Mouse (Mus musculus) heart, embryonic 11.5 days (tissue): ENCODE data around the gene 1700010I14Rik. TPM values are rescaled to one million over a fixed set of nuclear protein-coding genes. Genes with fewer than 3 reads are reported as not detected.

Source experiments
- ATAC-seq: fragments of 200-750 bp; cut with Nextera tagmentation; replicated peaks from 2 replicates; pipeline ENCODE4 v1.8.0; 2017; ENCODE audit warnings: moderate library complexity; ENCODE audit not compliant: insufficient number of reproducible peaks, low FRiP score, low TSS enrichment
- H3K27ac ChIP-seq: fragments of 300-500 bp; sonication (generic); 2 replicates; pipeline ENCODE4 v1.5.1; 2014; ENCODE audit warnings: mild to moderate bottlenecking, low read depth, low read length
- H3K27me3 ChIP-seq: fragments of 300-500 bp; sonication (generic); 2 replicates; pipeline ENCODE4 v1.6.1; 2014; ENCODE audit warnings: mild to moderate bottlenecking, low read length, mixed read lengths; ENCODE audit not compliant: control insufficient read depth, insufficient read depth
- H3K36me3 ChIP-seq: fragments of 300-500 bp; sonication (generic); 2 replicates; pipeline ENCODE4 v1.6.1; 2014; ENCODE audit warnings: mild to moderate bottlenecking, low read length, moderate library complexity, mixed read lengths; ENCODE audit not compliant: control insufficient read depth, insufficient read depth
- H3K4me1 ChIP-seq: fragments of 300-500 bp; sonication (generic); 2 replicates; pipeline ENCODE4 v1.6.1; 2014; ENCODE audit warnings: low read length; ENCODE audit not compliant: control insufficient read depth, insufficient read depth
- H3K4me2 ChIP-seq: fragments of 300-500 bp; sonication (generic); 2 replicates; pipeline ENCODE4 v1.6.1; 2014; ENCODE audit warnings: mild to moderate bottlenecking, moderate library complexity
- H3K4me3 ChIP-seq: fragments of 300-500 bp; sonication (generic); 2 replicates; pipeline ENCODE4 v1.5.1; 2014; ENCODE audit warnings: low read depth, low read length
- H3K9ac ChIP-seq: fragments of 300-500 bp; sonication (generic); 2 replicates; pipeline ENCODE4 v1.6.1; 2014; ENCODE audit warnings: mild to moderate bottlenecking, low read depth, low read length, moderate library complexity
- H3K9me3 ChIP-seq: fragments of 300-500 bp; sonication (generic); replicated peaks from 2 replicates; pipeline ENCODE4 v1.6.1; 2016; ENCODE audit warnings: low read length; ENCODE audit not compliant: control insufficient read depth
- WGBS: fragments of 180-500 bp; shearing (Covaris S2); extraction: QIAGEN DNeasy Blood & Tissue Kit; methylation state at CpG from one replicate; pipeline ENCODE4 v1.1.7; 2014; ENCODE audit not compliant: insufficient replicate concordance; 5-methylcytosine and 5-hydroxymethylcytosine counted together
- polyA plus RNA-seq: library from polyadenylated mRNA; unstranded; fragments of >200 nt; fragmentation: Nextera tagmentation; extraction: Ambion mirVana; gene quantifications from 2 replicates; pipeline ENCODE4 v1.2.1, GENCODE M21; 2014

Gene 1700010I14Rik
- polyA plus RNA-seq = 0.41 and 0.73 TPM in 2 replicates

DNA sequence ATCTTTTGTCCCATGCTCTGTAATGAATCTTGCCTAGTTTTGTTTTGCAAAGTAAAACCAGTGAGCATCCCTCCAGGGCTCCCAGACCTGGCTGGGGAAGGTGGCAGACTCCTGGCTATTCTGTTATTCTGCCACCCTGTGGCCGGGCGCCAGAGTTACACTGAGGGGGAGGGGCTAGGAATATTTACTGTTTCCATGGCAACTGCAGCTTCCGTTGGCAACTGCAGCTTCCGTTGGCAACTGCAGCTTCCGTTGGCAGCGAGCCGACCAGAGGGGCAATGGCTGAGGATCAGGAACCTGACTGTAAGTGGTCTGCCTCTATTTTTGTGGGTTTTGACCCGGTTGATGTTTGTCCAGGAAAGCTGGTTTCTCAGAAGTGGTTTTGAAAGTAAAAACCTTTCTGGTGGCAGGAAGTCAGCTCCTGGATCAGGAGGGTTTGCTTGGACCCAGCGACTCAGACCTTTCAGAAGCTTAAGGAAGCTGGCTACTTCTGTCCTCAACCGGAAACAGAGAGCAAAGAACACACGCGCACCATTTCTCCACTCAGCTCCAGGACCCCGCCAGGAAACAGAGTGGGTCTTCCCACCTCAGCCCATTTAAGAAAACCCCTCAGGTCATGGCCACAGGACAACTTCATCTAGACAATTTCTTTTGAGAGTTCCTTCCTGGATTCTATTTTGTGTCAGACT lies at the start of gene 1700010I14Rik:
Gene 1700010I14Rik (plus strand): TSS at position 215 of the 689 bp plus-strand sequence.
- Histone ChIP-seq H3K4me3 (peak within 1 kb of the TSS; percentile 37), H3K4me1 (no peaks in the 10 kb centered on the region), H3K9me3 (no peaks in the 10 kb centered on the region), H3K27me3 (no peaks in the 10 kb centered on the region), H3K4me2 (peak within 1 kb of the TSS; percentile 62), H3K27ac (peak within 1 kb of the TSS; percentile 41; the same call in 1 of the 2 replicates), H3K9ac (0 out of 2 replicates have a peak within 1 kb of the TSS, but pooled peaks have one; percentile 16), H3K36me3 (no peaks in the 10 kb centered on the region)
- 3% methylated on average over 13 of the region's 13 CpGs for WGBS
- peak; percentile 36 for ATAC-seq

DNA sequence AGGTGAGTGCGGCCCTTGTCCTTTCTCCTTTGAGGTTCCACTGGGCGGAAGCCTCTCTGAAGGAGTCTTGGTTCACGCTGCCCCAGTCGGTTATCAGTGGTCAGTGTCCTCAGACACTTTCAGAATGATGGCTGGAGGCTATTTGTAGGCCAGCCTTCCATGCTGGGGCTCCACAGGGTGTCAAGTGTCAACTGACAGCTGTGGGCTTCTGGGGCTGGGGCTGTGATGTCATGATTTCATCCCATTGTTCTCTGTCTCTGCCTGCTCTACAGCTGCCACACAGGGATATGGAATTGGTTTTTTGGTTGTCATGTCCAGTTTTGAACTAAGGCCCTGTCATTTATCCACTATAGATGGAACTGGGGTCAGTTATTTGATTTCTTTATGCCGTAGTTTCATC lies 36.5 kb upstream of the 1700010I14Rik start:
- H3K27me3 ChIP-seq = no peaks in the 10 kb centered on the region
- H3K36me3 ChIP-seq = no peaks in the 10 kb centered on the region
- no peak overlapping the region for H3K4me3 ChIP-seq
- 52% methylated on average over 5 of the region's 5 CpGs for WGBS
- H3K9ac ChIP-seq = no peak overlapping the region
- no peak overlapping the region for H3K4me2 ChIP-seq
- no peaks in the 10 kb centered on the region for H3K9me3 ChIP-seq
- no peak for ATAC-seq
- H3K4me1 ChIP-seq = 0 out of 2 replicates have a peak, but pooled peaks cover 4% of the 10 kb centered on the region
- no peak overlapping the region for H3K27ac ChIP-seq

DNA sequence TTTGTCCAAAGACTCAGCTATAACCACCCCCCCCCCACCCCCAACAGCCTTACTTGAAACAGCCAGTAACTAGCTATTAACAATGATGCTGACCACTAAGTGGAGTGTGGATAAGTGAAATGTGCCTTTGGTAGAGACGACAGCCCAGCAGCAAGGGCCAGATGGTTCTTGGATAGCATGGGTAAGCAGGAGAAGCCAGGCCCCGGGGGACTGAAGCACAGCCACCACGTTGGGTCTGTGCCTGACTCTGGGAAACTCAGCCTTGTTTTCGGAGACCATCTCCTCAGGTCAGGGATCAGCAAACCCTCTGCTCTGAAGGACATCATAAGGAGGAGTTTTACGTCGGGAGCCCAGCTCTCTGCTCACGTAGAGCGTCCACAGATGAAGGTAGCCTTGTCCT lies 35.2 kb upstream of the 1700010I14Rik start:
- Histone ChIP-seq H3K9ac (no peak overlapping the region), H3K4me2 (no peak overlapping the region), H3K27me3 (no peaks in the 10 kb centered on the region), H3K4me3 (no peak overlapping the region), H3K9me3 (no peaks in the 10 kb centered on the region), H3K4me1 (0 out of 2 replicates have a peak, but pooled peaks cover 5% of the 10 kb centered on the region), H3K36me3 (no peaks in the 10 kb centered on the region), H3K27ac (no peak overlapping the region)
- WGBS = 88% methylated on average over 8 of the region's 8 CpGs
- ATAC-seq = no peak

DNA sequence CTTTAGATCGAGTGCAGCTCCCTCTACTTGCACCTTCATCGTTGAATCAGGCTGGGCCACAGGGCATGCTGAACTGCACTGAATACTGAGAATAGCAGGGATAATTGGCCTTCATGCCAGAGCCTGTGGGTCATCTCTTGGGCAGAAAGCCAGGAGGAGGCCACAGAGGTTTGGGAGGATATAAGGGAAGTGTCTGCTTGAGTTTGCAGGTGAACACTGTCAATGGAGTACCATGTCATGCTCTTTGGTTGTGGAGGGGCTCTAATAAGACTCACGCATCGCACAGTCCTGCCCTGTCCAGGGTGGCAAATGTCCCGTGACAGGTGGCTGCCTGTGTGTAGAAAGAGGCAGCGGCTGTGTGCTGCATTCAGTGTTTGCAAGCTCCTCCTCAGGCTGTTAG lies 30.0 kb upstream of the 1700010I14Rik start:
- ATAC-seq = no peak
- 73% methylated on average over 6 of the region's 6 CpGs for WGBS
- Histone ChIP-seq H3K36me3 (no peaks in the 10 kb centered on the region), H3K27me3 (no peaks in the 10 kb centered on the region), H3K4me2 (no peak overlapping the region), H3K4me3 (no peak overlapping the region), H3K4me1 (0 out of 2 replicates have a peak, but pooled peaks cover 3% of the 10 kb centered on the region), H3K27ac (no peak overlapping the region), H3K9ac (no peak overlapping the region), H3K9me3 (no peaks in the 10 kb centered on the region)

DNA sequence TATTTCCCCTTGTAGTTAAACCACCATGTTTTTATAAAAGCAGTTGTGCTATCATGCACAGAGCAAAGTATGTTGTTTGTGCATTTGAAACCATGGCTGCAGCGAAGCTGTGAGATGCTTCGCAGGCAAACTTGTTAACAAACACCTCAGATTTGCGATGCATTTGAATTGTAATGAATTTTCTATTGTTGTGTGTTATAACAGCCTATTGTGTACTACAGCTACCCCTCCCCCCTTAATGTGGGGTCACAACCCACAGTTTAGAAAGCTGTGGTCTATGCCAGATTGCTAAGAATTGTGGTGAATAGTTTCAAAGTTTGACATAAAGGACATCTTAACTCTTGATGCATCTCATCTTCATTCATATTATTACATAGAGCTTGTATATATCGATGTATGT lies 27.7 kb upstream of the 1700010I14Rik start:
- Histone ChIP-seq H3K4me1 (0 out of 2 replicates have a peak, but pooled peaks cover 3% of the 10 kb centered on the region), H3K9me3 (no peaks in the 10 kb centered on the region), H3K4me3 (no peak overlapping the region), H3K9ac (no peak overlapping the region), H3K27ac (no peak overlapping the region), H3K4me2 (no peak overlapping the region), H3K36me3 (no peaks in the 10 kb centered on the region), H3K27me3 (no peaks in the 10 kb centered on the region)
- ATAC-seq = no peak
- 88% methylated on average over 4 of the region's 4 CpGs for WGBS

DNA sequence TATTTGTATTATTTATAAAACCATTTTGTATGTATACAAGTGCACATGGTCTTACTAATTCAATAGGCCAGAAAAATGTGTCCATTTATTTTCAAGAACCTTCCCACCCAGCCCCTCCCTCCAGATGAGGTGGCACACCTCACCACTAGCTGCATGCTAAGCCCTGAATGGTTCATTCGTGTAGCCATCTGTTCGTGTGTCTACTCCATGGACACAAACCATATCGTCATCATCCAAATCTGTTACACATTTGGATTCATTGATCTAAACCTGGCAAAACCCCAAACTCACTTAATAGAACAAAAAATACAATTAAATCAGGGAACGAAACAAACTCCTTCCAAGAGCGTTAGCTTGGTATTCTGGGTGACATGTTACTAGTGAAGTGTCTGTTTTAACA lies 27.0 kb upstream of the 1700010I14Rik start:
- no peak for ATAC-seq

DNA sequence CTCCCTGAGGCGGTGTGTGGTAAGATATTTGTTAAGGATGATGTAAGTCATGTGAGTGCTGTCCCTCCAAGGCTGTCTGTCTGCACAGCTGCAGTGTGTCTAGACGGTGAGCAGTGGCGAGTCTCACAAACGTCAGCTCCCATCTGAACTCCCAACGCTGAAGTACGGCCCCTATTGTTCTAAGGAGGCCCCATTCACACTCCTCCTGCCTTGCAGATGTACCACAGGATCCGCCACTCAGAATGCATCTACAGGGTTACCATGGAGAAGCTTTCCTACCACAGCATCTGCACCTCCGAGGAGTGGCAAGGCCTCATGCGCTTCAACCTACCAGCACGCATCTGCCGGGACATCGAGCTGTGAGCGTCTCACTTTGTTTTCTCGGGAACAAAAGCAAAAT lies 26.5 kb upstream of the 1700010I14Rik start:
- WGBS = 74% methylated on average over 14 of the region's 14 CpGs
- no peak for ATAC-seq
- Histone ChIP-seq H3K4me3 (no peak overlapping the region), H3K9me3 (no peaks in the 10 kb centered on the region), H3K27me3 (no peaks in the 10 kb centered on the region; the same call in 1 of the 2 replicates), H3K9ac (no peak overlapping the region), H3K4me2 (no peak overlapping the region), H3K36me3 (no peaks in the 10 kb centered on the region), H3K27ac (no peak overlapping the region), H3K4me1 (0 out of 2 replicates have a peak, but pooled peaks cover 3% of the 10 kb centered on the region)

More for the DNA sequence above, 27.0 kb upstream of the 1700010I14Rik start:
- Histone ChIP-seq H3K4me1 (0 out of 2 replicates have a peak, but pooled peaks cover 3% of the 10 kb centered on the region), H3K27me3 (no peaks in the 10 kb centered on the region; the same call in 1 of the 2 replicates), H3K27ac (no peak overlapping the region), H3K4me3 (no peak overlapping the region), H3K9ac (no peak overlapping the region), H3K9me3 (no peaks in the 10 kb centered on the region), H3K4me2 (no peak overlapping the region), H3K36me3 (no peaks in the 10 kb centered on the region)
- WGBS = 89% methylated on average over 5 of the region's 5 CpGs

DNA sequence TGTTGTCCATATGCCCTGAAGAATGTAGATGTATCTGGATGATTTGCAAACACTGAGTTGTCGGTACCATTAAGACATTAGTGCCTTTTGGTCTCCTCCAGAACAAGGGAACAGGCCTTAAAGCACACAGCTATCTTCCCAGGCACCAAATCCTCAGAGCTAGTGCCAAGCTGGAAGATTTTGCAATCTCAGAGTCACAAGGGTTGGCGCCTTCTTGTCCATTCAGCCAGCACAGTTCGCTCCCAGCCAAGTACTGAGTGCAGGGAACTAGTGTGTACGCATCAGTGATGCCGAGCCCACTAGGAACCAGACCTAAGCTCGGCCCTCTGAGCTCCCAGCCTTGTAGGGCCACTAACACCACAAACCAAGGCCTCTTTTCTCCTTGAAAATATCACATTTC lies 23.0 kb upstream of the 1700010I14Rik start:
- 90% methylated on average over 6 of the region's 6 CpGs for WGBS
- Histone ChIP-seq H3K4me1 (no peaks in the 10 kb centered on the region), H3K9me3 (no peaks in the 10 kb centered on the region), H3K4me3 (no peak overlapping the region), H3K27me3 (no peaks in the 10 kb centered on the region; the same call in 1 of the 2 replicates), H3K9ac (no peak overlapping the region), H3K4me2 (no peak overlapping the region), H3K36me3 (no peaks in the 10 kb centered on the region), H3K27ac (no peak overlapping the region)
- no peak for ATAC-seq
